Mouse (Mus musculus) central nervous system, embryonic 14 days (tissue): ENCODE data around the gene Pdap1. TPM values are rescaled to one million over a fixed set of nuclear protein-coding genes. Genes with fewer than 3 reads are reported as not detected.

Experiments
- polyA plus RNA-seq: library from polyadenylated mRNA; depleted of rRNA; stranded (reverse); fragments of >200 nt; gene quantifications from 2 replicates; pipeline ENCODE4 v1.2.3, GENCODE M21; 2012; rRNA removed

Pdap1 gene
- 136 and 142 TPM in 2 replicates for polyA plus RNA-seq

DNA sequence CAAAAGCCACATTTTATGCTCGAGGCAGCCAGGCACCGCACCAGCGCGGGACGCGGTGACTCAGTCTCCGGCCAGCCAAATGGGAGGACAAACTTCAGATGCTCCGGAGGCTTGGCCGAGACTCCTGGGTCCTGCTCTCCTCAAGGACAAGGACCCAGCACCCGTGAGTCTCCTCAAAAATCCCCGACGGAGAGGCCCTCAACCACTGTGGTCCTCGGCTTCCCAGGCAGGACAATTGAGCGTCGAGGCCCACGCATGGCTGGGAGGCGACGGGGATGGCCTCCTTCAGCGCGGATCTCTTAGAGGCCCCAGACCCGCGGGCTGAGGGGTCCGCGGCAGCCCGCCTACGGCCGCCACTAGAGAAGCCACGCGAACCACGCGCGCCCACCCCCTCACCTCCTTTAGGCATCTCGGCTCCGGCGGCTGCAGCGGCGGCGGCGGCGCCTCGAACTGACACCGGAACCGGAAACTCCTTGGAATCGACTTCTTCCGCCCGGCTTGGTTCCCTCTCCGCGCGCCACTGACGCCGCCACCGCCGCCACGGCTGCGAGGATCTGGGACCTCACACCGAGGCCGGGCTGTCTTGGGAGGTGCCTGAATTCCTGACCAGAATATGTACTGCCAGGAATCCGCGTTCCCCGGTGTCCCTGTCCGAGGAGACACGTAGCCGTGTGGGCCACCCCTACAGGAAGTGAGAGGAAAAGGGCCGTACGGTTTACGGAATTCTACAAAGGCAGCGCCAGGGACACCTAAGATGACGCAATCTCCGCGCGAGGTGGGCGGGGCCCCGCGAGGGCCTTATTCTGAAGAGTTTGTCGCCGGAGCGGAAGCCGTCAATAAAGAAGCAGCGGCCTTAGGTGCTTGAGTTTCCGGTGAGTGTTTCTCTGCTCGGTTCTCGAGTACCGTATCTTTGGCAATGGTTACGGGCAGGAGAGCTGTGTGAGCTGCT is at the start of gene Pdap1, which contains the start of gene Bud31:
Gene Pdap1, minus strand, starts transcription at position 668 of the 949 bp plus-strand sequence.
Gene Bud31, plus strand, starts transcription at position 792 of the 949 bp plus-strand sequence.

DNA sequence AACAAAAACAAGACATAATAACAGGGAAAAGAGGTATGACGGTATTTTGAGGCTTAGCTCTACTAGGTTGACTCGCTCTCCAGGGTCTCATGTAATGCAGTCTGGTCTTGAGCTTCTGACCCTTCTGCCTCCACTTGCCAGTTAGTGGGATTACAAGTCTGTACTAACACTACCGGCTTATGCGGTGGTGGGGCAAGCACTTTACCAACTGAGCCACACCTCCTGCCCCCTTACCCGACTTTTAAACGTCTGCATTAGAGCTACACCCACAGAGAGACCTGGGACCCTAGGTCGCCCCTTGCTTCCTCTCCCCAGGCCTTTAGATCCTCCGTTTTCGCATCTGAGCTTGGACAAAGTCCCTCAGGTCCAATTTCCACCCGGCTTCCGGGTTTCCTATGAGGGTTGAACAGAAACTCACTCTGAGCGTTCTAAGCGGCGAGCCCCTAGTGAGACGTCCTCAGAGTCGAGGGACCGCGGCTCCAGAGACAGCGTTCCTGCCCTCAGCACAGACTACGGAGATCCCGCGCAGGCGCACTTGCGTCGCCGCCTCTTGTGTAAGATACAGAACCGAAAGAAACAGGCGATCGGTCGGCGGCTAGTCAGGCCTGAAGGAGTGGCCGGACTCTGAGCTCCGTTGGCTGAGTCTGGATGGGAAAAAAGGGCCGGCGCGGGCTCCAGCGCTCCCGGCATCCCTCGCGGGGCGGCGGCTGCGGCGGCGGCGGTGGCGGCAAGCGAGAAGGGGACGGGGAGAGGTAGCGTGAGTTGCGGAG is 26.7 kb upstream of the Pdap1 start, which contains the start of the genes Ptcd1 and Cpsf4:
Gene Ptcd1, minus strand, starts transcription at position 573 of the 770 bp plus-strand sequence.
Gene Cpsf4, plus strand, starts transcription at position 678 of the 770 bp plus-strand sequence.

DNA sequence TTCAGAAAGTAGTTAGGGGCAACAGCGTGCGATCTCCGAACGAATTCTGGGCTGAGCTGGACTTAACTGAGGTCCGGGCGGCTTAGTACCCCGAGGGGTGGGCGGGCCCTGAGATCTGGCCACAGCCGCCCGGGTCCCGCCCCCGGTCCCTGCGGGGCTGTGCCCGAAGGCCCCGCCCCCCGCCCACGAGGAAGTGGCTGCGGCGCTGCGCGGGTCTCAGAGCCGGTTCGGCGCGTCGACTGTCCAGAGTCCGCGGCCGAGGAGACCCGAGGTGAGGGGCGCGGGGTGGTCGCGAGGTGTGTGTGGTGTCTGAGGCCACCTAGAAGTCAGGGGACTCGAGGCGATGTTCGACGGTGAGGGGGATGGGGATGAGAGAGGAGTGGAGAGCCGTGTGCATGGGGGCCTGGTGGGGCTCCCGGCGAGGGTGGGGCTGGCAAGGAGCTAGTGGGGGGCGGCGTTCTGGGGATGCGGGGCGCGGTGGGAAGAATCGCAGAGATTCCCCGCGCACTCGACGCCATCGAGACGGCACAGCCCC is 25.9 kb downstream of the Pdap1 start, which contains the start of gene Arpc1b:
Gene Arpc1b, plus strand, starts transcription at position 145 of the 535 bp plus-strand sequence.

DNA sequence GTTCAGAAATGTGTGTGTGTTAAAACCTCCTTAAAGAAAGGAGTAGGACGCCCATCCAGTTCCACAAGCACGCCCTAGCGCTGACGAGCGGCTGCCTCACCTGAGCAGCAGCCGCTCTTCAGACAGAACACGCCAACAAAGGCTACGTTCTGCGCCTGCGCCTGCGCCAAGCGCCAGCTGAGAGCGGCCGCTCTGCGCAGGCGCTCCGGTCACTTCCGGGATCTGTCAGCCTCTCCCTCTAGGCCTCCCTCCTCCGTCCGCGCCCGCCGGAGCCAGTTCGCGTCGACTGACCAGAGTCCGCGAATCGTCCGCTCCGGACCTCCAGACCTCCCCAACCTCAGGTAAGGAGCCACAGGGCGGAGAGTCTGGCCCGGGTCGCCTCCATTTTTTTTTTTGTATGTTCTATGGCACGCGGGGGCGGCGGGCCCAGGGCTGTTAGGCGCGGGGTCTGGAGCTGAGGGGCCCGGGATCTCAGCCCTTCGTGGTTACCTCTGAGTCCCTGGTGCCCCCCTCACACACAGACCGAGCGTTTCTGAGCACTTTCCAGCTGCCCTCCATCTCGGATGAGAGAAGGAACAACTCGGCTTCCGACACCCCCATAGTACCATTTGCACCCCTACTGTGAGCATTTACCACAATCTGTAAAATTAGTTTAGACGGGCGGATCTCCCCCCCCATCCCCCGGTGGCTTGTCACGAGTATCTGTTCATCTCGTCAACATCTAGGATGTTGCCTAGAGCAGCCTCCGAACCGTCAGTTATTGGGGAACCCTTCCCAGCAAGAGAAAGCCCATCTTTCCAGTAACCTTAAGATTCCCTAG is 56.2 kb downstream of the Pdap1 start, which contains the start of the genes Arpc1a and Kpna7:
Gene Arpc1a, plus strand, starts transcription at position 199 of the 820 bp plus-strand sequence.
Gene Kpna7, minus strand, starts transcription at position 399 of the 820 bp plus-strand sequence.

Other genes starting within 250 kb of the Pdap1 start
- 41.3 and 45.5 TPM in 2 replicates for gene Smurf1, start 174.4 kb downstream of the Pdap1 start, polyA plus RNA-seq
- gene Gm4871, start 107.5 kb downstream of the Pdap1 start, polyA plus RNA-seq = not detected in 2 replicates
- gene 1700018F24Rik, start 97.2 kb downstream of the Pdap1 start, polyA plus RNA-seq = not detected in 2 replicates
- gene Arpc1a, start 56.4 kb downstream of the Pdap1 start, polyA plus RNA-seq = 219 and 224 TPM in 2 replicates
- 0.04 TPM in 1 of 2 replicates, not detected in the other for gene Kpna7, start 56.2 kb downstream of the Pdap1 start, polyA plus RNA-seq
- gene Arpc1b, start 26.0 kb downstream of the Pdap1 start, polyA plus RNA-seq = 78.0 and 125 TPM in 2 replicates
- gene Bud31, start 124 bp upstream of the Pdap1 start, polyA plus RNA-seq = 164 and 179 TPM in 2 replicates
- gene Ptcd1, start 26.9 kb upstream of the Pdap1 start, polyA plus RNA-seq = 18.6 TPM in 2 replicates
- gene Cpsf4, start 27.0 kb upstream of the Pdap1 start, polyA plus RNA-seq = 81.8 and 87.1 TPM in 2 replicates
- 341 and 365 TPM in 2 replicates for gene Atp5j2, start 51.8 kb upstream of the Pdap1 start, polyA plus RNA-seq
- gene Zkscan14, start 61.6 kb upstream of the Pdap1 start, polyA plus RNA-seq = 7.0 and 7.2 TPM in 2 replicates
- 10.1 and 10.4 TPM in 2 replicates for gene Zkscan5, start 64.3 kb upstream of the Pdap1 start, polyA plus RNA-seq
- 20.8 and 21.5 TPM in 2 replicates for gene Zfp655, start 91.5 kb upstream of the Pdap1 start, polyA plus RNA-seq
- 19.0 and 20.9 TPM in 2 replicates for gene Zscan25, start 140.3 kb upstream of the Pdap1 start, polyA plus RNA-seq
- not detected in 2 replicates for gene Cyp3a57, start 205.0 kb upstream of the Pdap1 start, polyA plus RNA-seq